Mouse (Mus musculus): ENCODE data around the gene Trpm5. TPM values are rescaled to one million over a fixed set of nuclear protein-coding genes. Genes with fewer than 3 reads are reported as not detected.

Trpm5 gene
- polyA plus RNA-seq, 1 experiment from 2014 or later, result 4.4 TPM

- Histone ChIP-seq H3K9ac (ENCODE audit: low read length) (peak overlapping the region; percentile 63), H3K27me3 (ENCODE audit: control insufficient read depth, insufficient read depth, low read length) (no peaks in the 10 kb centered on the region), H3K4me1 (ENCODE audit: control insufficient read depth in 2 of 2, insufficient read depth in 2 of 2, low read length in 2 of 2) (peaks cover 51 to 57% of the 10 kb centered on the region in 2 experiments), H3K4me3 (ENCODE audit: control insufficient read depth in 1 of 2, insufficient read depth in 1 of 2, low read depth in 1 of 2, low read length in 2 of 2) (no peak overlapping the region; a peak in 1 of 4 replicates), H3K4me2 (ENCODE audit: low read length) (peak overlapping the region; percentile 54), H3K27ac (replicated peaks in 1 of 2; ENCODE audit: control insufficient read depth in 1 of 2, insufficient read depth in 1 of 2, low read depth in 2 of 2, low read length in 2 of 2) (peak overlapping the region; percentile 91 to 96), H3K9me3 (ENCODE audit: control insufficient read depth, low read length) (no peaks in the 10 kb centered on the region), H3K36me3 (ENCODE audit: control insufficient read depth, insufficient read depth, low read length) (peaks cover 7% of the 10 kb centered on the region; the same call in 1 of the 2 replicates)
- 57% methylated on average over 3 of the region's 3 CpGs for WGBS
- no peak for ATAC-seq (ENCODE audit: insufficient number of reproducible peaks, insufficient read depth, low FRiP score, low read depth)
Observed at GRCm38 (mm10) chr7:143124902-143125301, 30.5 kb upstream of the Trpm5 start.

GRCm38 (mm10) chr7:143123876-143124669, 29.6 kb upstream of the Trpm5 start:
- no peaks in the 10 kb centered on the region for H3K27me3 ChIP-seq (ENCODE audit: control insufficient read depth, insufficient read depth, low read length)
- peak; percentile 76 for ATAC-seq (ENCODE audit: insufficient number of reproducible peaks, insufficient read depth, low FRiP score, low read depth)
- H3K36me3 ChIP-seq (ENCODE audit: control insufficient read depth, insufficient read depth, low read length), result peaks cover 3% of the 10 kb centered on the region; the same call in 1 of the 2 replicates
- H3K4me3 ChIP-seq (ENCODE audit: control insufficient read depth in 1 of 2, insufficient read depth in 1 of 2, low read depth in 1 of 2, low read length in 2 of 2), result no peak overlapping the region
- H3K4me2 ChIP-seq (ENCODE audit: low read length), result peak overlapping the region; percentile 54
- H3K9ac ChIP-seq (ENCODE audit: low read length), result peak overlapping the region; percentile 63
- no peaks in the 10 kb centered on the region for H3K9me3 ChIP-seq (ENCODE audit: control insufficient read depth, low read length)
- peaks cover 59 to 65% of the 10 kb centered on the region in 2 experiments for H3K4me1 ChIP-seq (ENCODE audit: control insufficient read depth in 2 of 2, insufficient read depth in 2 of 2, low read length in 2 of 2)
- H3K27ac ChIP-seq (replicated peaks in 1 of 2; ENCODE audit: control insufficient read depth in 1 of 2, insufficient read depth in 1 of 2, low read depth in 2 of 2, low read length in 2 of 2), result peak overlapping the region; percentile 91 to 96
- 10% methylated on average over 6 of the region's 6 CpGs for WGBS

- Histone ChIP-seq H3K9ac (ENCODE audit: low read length) (peak overlapping the region; percentile 68), H3K27me3 (ENCODE audit: control insufficient read depth, insufficient read depth, low read length) (no peaks in the 10 kb centered on the region), H3K4me3 (ENCODE audit: control insufficient read depth in 1 of 2, insufficient read depth in 1 of 2, low read depth in 1 of 2, low read length in 2 of 2) (no peak overlapping the region), H3K27ac (replicated peaks in 1 of 2; ENCODE audit: control insufficient read depth in 1 of 2, insufficient read depth in 1 of 2, low read depth in 2 of 2, low read length in 2 of 2) (peak overlapping the region; percentile 95 to 96), H3K4me2 (ENCODE audit: low read length) (0 out of 2 replicates have a peak overlapping the region, but pooled peaks have one; percentile 24), H3K4me1 (ENCODE audit: control insufficient read depth in 2 of 2, insufficient read depth in 2 of 2, low read length in 2 of 2) (peaks cover 72 to 81% of the 10 kb centered on the region in 2 experiments), H3K36me3 (ENCODE audit: control insufficient read depth, insufficient read depth, low read length) (peaks cover 3% of the 10 kb centered on the region; the same call in 1 of the 2 replicates), H3K9me3 (ENCODE audit: control insufficient read depth, low read length) (no peaks in the 10 kb centered on the region)
- ATAC-seq (ENCODE audit: insufficient number of reproducible peaks, insufficient read depth, low FRiP score, low read depth), result peak; percentile 70
- 13% methylated on average over 5 of the region's 5 CpGs for WGBS
Observed at GRCm38 (mm10) chr7:143122191-143122590, 27.7 kb upstream of the Trpm5 start.

GRCm38 (mm10) chr7:143119826-143120225, 25.4 kb upstream of the Trpm5 start:
- H3K4me1 ChIP-seq (ENCODE audit: control insufficient read depth in 2 of 2, insufficient read depth in 2 of 2, low read length in 2 of 2), result peaks cover 64 to 73% of the 10 kb centered on the region in 2 experiments
- H3K4me2 ChIP-seq (ENCODE audit: low read length), result no peak overlapping the region
- WGBS, result 80% methylated on average over 3 of the region's 3 CpGs
- no peak overlapping the region for H3K9ac ChIP-seq (ENCODE audit: low read length)
- peak overlapping the region; percentile 76 to 96 for H3K27ac ChIP-seq (replicated peaks in 1 of 2; ENCODE audit: control insufficient read depth in 1 of 2, insufficient read depth in 1 of 2, low read depth in 2 of 2, low read length in 2 of 2)
- H3K4me3 ChIP-seq (ENCODE audit: control insufficient read depth in 1 of 2, insufficient read depth in 1 of 2, low read depth in 1 of 2, low read length in 2 of 2), result no peak overlapping the region
- H3K9me3 ChIP-seq (ENCODE audit: control insufficient read depth, low read length), result peaks cover 2% of the 10 kb centered on the region; the same call in 1 of the 2 replicates
- ATAC-seq (ENCODE audit: insufficient number of reproducible peaks, insufficient read depth, low FRiP score, low read depth), result no peak
- 0 out of 2 replicates have a peak, but pooled peaks cover 5% of the 10 kb centered on the region for H3K36me3 ChIP-seq (ENCODE audit: control insufficient read depth, insufficient read depth, low read length)
- H3K27me3 ChIP-seq (ENCODE audit: control insufficient read depth, insufficient read depth, low read length), result no peaks in the 10 kb centered on the region

- Histone ChIP-seq H3K27ac (replicated peaks in 1 of 2; ENCODE audit: control insufficient read depth in 1 of 2, insufficient read depth in 1 of 2, low read depth in 2 of 2, low read length in 2 of 2) (peak overlapping the region; percentile 76 to 96), H3K36me3 (ENCODE audit: control insufficient read depth, insufficient read depth, low read length) (0 out of 2 replicates have a peak, but pooled peaks cover 5% of the 10 kb centered on the region), H3K4me2 (ENCODE audit: low read length) (no peak overlapping the region), H3K27me3 (ENCODE audit: control insufficient read depth, insufficient read depth, low read length) (no peaks in the 10 kb centered on the region), H3K4me3 (ENCODE audit: control insufficient read depth in 1 of 2, insufficient read depth in 1 of 2, low read depth in 1 of 2, low read length in 2 of 2) (no peak overlapping the region), H3K4me1 (ENCODE audit: control insufficient read depth in 2 of 2, insufficient read depth in 2 of 2, low read length in 2 of 2) (peaks cover 60 to 69% of the 10 kb centered on the region in 2 experiments), H3K9ac (ENCODE audit: low read length) (no peak overlapping the region), H3K9me3 (ENCODE audit: control insufficient read depth, low read length) (peaks cover 5% of the 10 kb centered on the region; the same call in 1 of the 2 replicates)
- WGBS, result 56% methylated on average over 1 of the region's 1 CpGs
- ATAC-seq (ENCODE audit: insufficient number of reproducible peaks, insufficient read depth, low FRiP score, low read depth), result no peak
Observed at GRCm38 (mm10) chr7:143119407-143119806, 25.0 kb upstream of the Trpm5 start.

GRCm38 (mm10) chr7:143116521-143116920, 22.1 kb upstream of the Trpm5 start:
- H3K4me3 ChIP-seq (ENCODE audit: control insufficient read depth in 1 of 2, insufficient read depth in 1 of 2, low read depth in 1 of 2, low read length in 2 of 2), result no peak overlapping the region
- H3K27me3 ChIP-seq (ENCODE audit: control insufficient read depth, insufficient read depth, low read length), result no peaks in the 10 kb centered on the region
- H3K4me2 ChIP-seq (ENCODE audit: low read length), result no peak overlapping the region
- H3K9ac ChIP-seq (ENCODE audit: low read length), result no peak overlapping the region
- no peak overlapping the region for H3K27ac ChIP-seq (replicated peaks in 1 of 2; ENCODE audit: control insufficient read depth in 1 of 2, insufficient read depth in 1 of 2, low read depth in 2 of 2, low read length in 2 of 2)
- H3K36me3 ChIP-seq (ENCODE audit: control insufficient read depth, insufficient read depth, low read length), result 0 out of 2 replicates have a peak, but pooled peaks cover 5% of the 10 kb centered on the region
- 85% methylated on average over 5 of the region's 5 CpGs for WGBS
- no peak for ATAC-seq (ENCODE audit: insufficient number of reproducible peaks, insufficient read depth, low FRiP score, low read depth)
- peaks cover 8% of the 10 kb centered on the region; the same call in 1 of the 2 replicates for H3K9me3 ChIP-seq (ENCODE audit: control insufficient read depth, low read length)
- H3K4me1 ChIP-seq (ENCODE audit: control insufficient read depth in 2 of 2, insufficient read depth in 2 of 2, low read length in 2 of 2), result peaks cover 47 to 59% of the 10 kb centered on the region in 2 experiments

- Histone ChIP-seq H3K4me1 (ENCODE audit: control insufficient read depth in 2 of 2, insufficient read depth in 2 of 2, low read length in 2 of 2) (peaks cover 47 to 59% of the 10 kb centered on the region in 2 experiments), H3K4me2 (ENCODE audit: low read length) (no peak overlapping the region), H3K4me3 (ENCODE audit: control insufficient read depth in 1 of 2, insufficient read depth in 1 of 2, low read depth in 1 of 2, low read length in 2 of 2) (no peak overlapping the region), H3K36me3 (ENCODE audit: control insufficient read depth, insufficient read depth, low read length) (0 out of 2 replicates have a peak, but pooled peaks cover 8% of the 10 kb centered on the region), H3K27ac (replicated peaks in 1 of 2; ENCODE audit: control insufficient read depth in 1 of 2, insufficient read depth in 1 of 2, low read depth in 2 of 2, low read length in 2 of 2) (no peak overlapping the region), H3K9ac (ENCODE audit: low read length) (no peak overlapping the region), H3K9me3 (ENCODE audit: control insufficient read depth, low read length) (peaks cover 8% of the 10 kb centered on the region; the same call in 1 of the 2 replicates), H3K27me3 (ENCODE audit: control insufficient read depth, insufficient read depth, low read length) (no peaks in the 10 kb centered on the region)
- no peak for ATAC-seq (ENCODE audit: insufficient number of reproducible peaks, insufficient read depth, low FRiP score, low read depth)
Observed at GRCm38 (mm10) chr7:143114773-143115172, 20.3 kb upstream of the Trpm5 start.
